Mouse (Mus musculus): ENCODE data around the gene Bbs9. TPM values are rescaled to one million over a fixed set of nuclear protein-coding genes. Genes with fewer than 3 reads are reported as not detected.

Bbs9 gene
- total and polyA plus RNA-seq, 3 experiments, result 6.9 to 9.1 (median 7.8) TPM

- no peaks in the 10 kb centered on the region for H3K36me3 ChIP-seq (replicated peaks in 1 of 2; ENCODE audit: control insufficient read depth in 1 of 2, insufficient read depth in 1 of 2, low read length in 1 of 2)
- dilution Hi-C loops (cut with MboI; ENCODE audit: extremely low pct_ligation_motif_present, extremely low pct_unique_long_range_greater_than_20kb, low sequenced_read_pairs), result no loop called here
- H3K9ac ChIP-seq (ENCODE audit: insufficient read depth, low read depth), result no peak overlapping the region
- H3K27ac ChIP-seq (ENCODE audit: insufficient read depth, low read depth), result no peak overlapping the region
- no peaks in the 10 kb centered on the region for H3K27me3 ChIP-seq (replicated peaks)
- no peaks in the 10 kb centered on the region for H3K79me2 ChIP-seq (replicated peaks; ENCODE audit: control insufficient read depth, extremely low read depth, insufficient read depth, poor library complexity, severe bottlenecking)
- H3K4me2 ChIP-seq (ENCODE audit: insufficient read depth, low read depth, poor library complexity, severe bottlenecking), result no peak overlapping the region; the same call in 1 of the 2 replicates
- DNase-seq (ENCODE audit: extremely low read depth), result peak; percentile 61
- no peak overlapping the region for H3K4me3 ChIP-seq (replicated peaks in 1 of 3; ENCODE audit: low read depth in 2 of 3, low read length in 2 of 3, poor library complexity in 1 of 3)
- TF ChIP-seq ZMIZ1 (IDR thresholded peaks at IDR 0.05; ENCODE audit: low read depth, low read length) (no peak), USF1 (IDR thresholded peaks at IDR 0.05; ENCODE audit: low read depth, low read length) (no peak), SMC3 (IDR thresholded peaks at IDR 0.05; ENCODE audit: low read depth, low read length) (peak; percentile 96), JUND (conservative IDR thresholded peaks at IDR 0.05; ENCODE audit: low read depth, low read length) (no peak), MEF2A (IDR thresholded peaks at IDR 0.05; ENCODE audit: borderline replicate concordance, low read depth, low read length) (0 out of 2 replicates have a peak, but pooled peaks have one; percentile 24), KAT2A (IDR thresholded peaks at IDR 0.05; ENCODE audit: insufficient replicate concordance, low read length) (no peak), CTCF (conservative IDR thresholded peaks at IDR 0.05 in 1 of 2, IDR thresholded peaks at IDR 0.05 in 1 of 2; ENCODE audit: low read depth in 2 of 2, low read length in 2 of 2) (peak; percentile 84 to 97), MAZ (IDR thresholded peaks at IDR 0.05; ENCODE audit: low read depth, low read length) (no peak), SIN3A (IDR thresholded peaks at IDR 0.05; ENCODE audit: low read length) (no peak), UBTF (IDR thresholded peaks at IDR 0.05; ENCODE audit: low read depth, low read length) (no peak), MAX (IDR thresholded peaks at IDR 0.05; ENCODE audit: low read length) (no peak), MAFK (IDR thresholded peaks at IDR 0.05; ENCODE audit: insufficient replicate concordance, low read length) (no peak), RCOR1 (conservative IDR thresholded peaks at IDR 0.05; ENCODE audit: low read depth, low read length) (no peak), MXI1 (IDR thresholded peaks at IDR 0.05; ENCODE audit: low read depth, low read length) (no peak), POLR2A (IDR thresholded peaks at IDR 0.05; ENCODE audit: low read depth, low read length) (no peak), MYC (IDR thresholded peaks at IDR 0.05; ENCODE audit: low read depth, low read length) (0 out of 2 replicates have a peak, but pooled peaks have one; percentile 21), ZNF384 (IDR thresholded peaks at IDR 0.05; ENCODE audit: low read depth, low read length) (no peak), CHD1 (IDR thresholded peaks at IDR 0.05; ENCODE audit: low read depth, low read length) (no peak), NRF1 (IDR thresholded peaks at IDR 0.05; ENCODE audit: low read depth, low read length) (no peak), JUN (IDR thresholded peaks at IDR 0.05; ENCODE audit: insufficient read depth, low read depth, low read length) (no peak), USF2 (conservative IDR thresholded peaks at IDR 0.05; ENCODE audit: low read depth, low read length) (no peak), TCF12 (IDR thresholded peaks at IDR 0.05; ENCODE audit: low read depth, low read length) (no peak), HCFC1 (IDR thresholded peaks at IDR 0.05; ENCODE audit: low read depth, low read length) (no peak), IRF4 (IDR thresholded peaks at IDR 0.05; ENCODE audit: low read depth, low read length) (peak; percentile 70), E2F4 (IDR thresholded peaks at IDR 0.05; ENCODE audit: insufficient replicate concordance, low read depth, low read length) (peak; percentile 46; the same call in 1 of the 2 replicates), ZC3H11A (IDR thresholded peaks at IDR 0.05; ENCODE audit: low read depth, low read length) (peak; percentile 84), TBP (conservative IDR thresholded peaks at IDR 0.05; ENCODE audit: low read depth, low read length) (no peak), ETS1 (conservative IDR thresholded peaks at IDR 0.05; ENCODE audit: low read depth, low read length) (no peak), PAX5 (IDR thresholded peaks at IDR 0.05; ENCODE audit: low read length) (no peak), EP300 (IDR thresholded peaks at IDR 0.05; ENCODE audit: low read length) (no peak), BHLHE40 (IDR thresholded peaks at IDR 0.05; ENCODE audit: low read depth, low read length) (0 out of 2 replicates have a peak, but pooled peaks have one; percentile 14), ELF1 (IDR thresholded peaks at IDR 0.05; ENCODE audit: low read depth, low read length) (no peak), RAD21 (IDR thresholded peaks at IDR 0.05; ENCODE audit: low read depth, low read length) (peak; percentile 99), POLR2AphosphoS2 (IDR thresholded peaks at IDR 0.05; ENCODE audit: low read depth, low read length) (no peak), ZKSCAN1 (IDR thresholded peaks at IDR 0.05; ENCODE audit: borderline replicate concordance, low read depth, low read length) (no peak), CHD2 (IDR thresholded peaks at IDR 0.05; ENCODE audit: low read length) (no peak), GABPA (IDR thresholded peaks at IDR 0.05; ENCODE audit: insufficient replicate concordance, low read depth, low read length) (no peak), NELFE (IDR thresholded peaks at IDR 0.05; ENCODE audit: low read depth, low read length) (peak; percentile 35; the same call in 1 of the 2 replicates)
- no peaks in the 10 kb centered on the region for H3K9me3 ChIP-seq (replicated peaks; ENCODE audit: low read length)
- in situ Hi-C loops (cut with MboI; ENCODE audit: low pct_ligation_motif_present, low pct_unique_long_range_greater_than_20kb, low sequenced_read_pairs), result no loop called here
- H3K4me1 ChIP-seq (ENCODE audit: control insufficient read depth in 1 of 2, insufficient read depth in 2 of 2), result no peaks in the 10 kb centered on the region
Measured at GRCm38 (mm10) chr9:22624966-22625365, 149.5 kb downstream of the Bbs9 start.
